Mouse (Mus musculus) intestine, embryonic 16.5 days (tissue): ENCODE data around the gene Tnfsf8. TPM values are rescaled to one million over a fixed set of nuclear protein-coding genes. Genes with fewer than 3 reads are reported as not detected.

Source experiments
- ATAC-seq: fragments of 200-750 bp; cut with Nextera tagmentation; 2 replicates; pipeline ENCODE4 v1.8.0; 2017; ENCODE audit warnings: moderate TSS enrichment, moderate library complexity
- H3K27ac ChIP-seq: fragments of 300-500 bp; sonication (generic); 2 replicates; pipeline ENCODE4 v1.5.1; 2014; ENCODE audit warnings: mild to moderate bottlenecking, low read length
- H3K27me3 ChIP-seq: fragments of 300-500 bp; sonication (generic); replicated peaks from 2 replicates; pipeline ENCODE4 v1.6.1; 2014; ENCODE audit warnings: low read length, control low read depth, mixed read lengths; ENCODE audit not compliant: control insufficient read depth, insufficient read depth
- H3K36me3 ChIP-seq: fragments of 300-500 bp; sonication (generic); 2 replicates; pipeline ENCODE4 v1.6.1; 2014; ENCODE audit warnings: low read length, control low read depth; ENCODE audit not compliant: control insufficient read depth, insufficient read depth
- H3K4me1 ChIP-seq: fragments of 300-500 bp; sonication (generic); 2 replicates; pipeline ENCODE4 v1.6.1; 2014; ENCODE audit warnings: low read length, control low read depth, mixed read lengths; ENCODE audit not compliant: control insufficient read depth, insufficient read depth
- H3K4me2 ChIP-seq: fragments of 300-500 bp; sonication (generic); 2 replicates; pipeline ENCODE4 v1.6.1; 2014; ENCODE audit warnings: low read depth, low read length, control low read depth
- H3K4me3 ChIP-seq: fragments of 300-500 bp; sonication (generic); 2 replicates; pipeline ENCODE4 v1.5.1; 2014; ENCODE audit warnings: mild to moderate bottlenecking, low read length
- H3K9ac ChIP-seq: fragments of 300-500 bp; sonication (generic); 2 replicates; pipeline ENCODE4 v1.6.1; 2014; ENCODE audit warnings: low read depth, low read length
- H3K9me3 ChIP-seq: fragments of 300-500 bp; sonication (generic); 2 replicates; pipeline ENCODE4 v1.6.1; 2016; ENCODE audit warnings: low read length, control low read depth; ENCODE audit not compliant: control insufficient read depth
- WGBS: fragments of 180-500 bp; shearing (Covaris S2); extraction: QIAGEN DNeasy Blood & Tissue Kit; methylation state at CpG from one replicate; pipeline ENCODE4 v1.1.7; 2014; 5-methylcytosine and 5-hydroxymethylcytosine counted together
- polyA plus RNA-seq: library from polyadenylated mRNA; unstranded; fragments of >200 nt; fragmentation: Nextera tagmentation; extraction: Ambion mirVana; gene quantifications from 2 replicates; pipeline ENCODE4 v1.2.1, GENCODE M21; 2015

The Tnfsf8 gene
- polyA plus RNA-seq, 1 experiment from 2014 or later: 0.04 TPM

DNA sequence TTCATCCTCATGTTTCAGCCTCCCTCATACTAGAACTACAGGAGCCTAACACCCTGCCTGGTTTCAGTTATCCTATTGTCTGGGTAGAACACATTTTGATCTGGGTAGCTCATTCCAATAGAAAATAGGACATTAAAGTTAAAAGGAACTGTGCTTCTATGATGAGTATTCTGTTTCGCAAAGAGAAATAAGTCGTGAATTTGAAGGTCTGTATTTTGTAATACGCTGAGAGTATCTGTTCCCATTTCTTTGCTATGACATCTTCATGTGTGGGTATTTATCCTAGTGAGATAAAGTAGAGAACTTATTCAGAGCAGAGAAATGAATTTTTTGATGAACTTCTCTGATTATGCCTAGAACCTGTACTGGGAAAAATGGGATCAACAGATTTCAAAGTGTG is 68.8 kb downstream of the Tnfsf8 start:
- H3K9me3 ChIP-seq: no peaks in the 10 kb centered on the region
- H3K27ac ChIP-seq: no peak overlapping the region
- H3K27me3 ChIP-seq: no peaks in the 10 kb centered on the region
- H3K4me1 ChIP-seq: no peaks in the 10 kb centered on the region
- no peak overlapping the region for H3K4me3 ChIP-seq
- no peak overlapping the region for H3K4me2 ChIP-seq
- H3K36me3 ChIP-seq: no peaks in the 10 kb centered on the region
- WGBS: 92% methylated on average over 3 of the region's 3 CpGs
- no peak for ATAC-seq
- H3K9ac ChIP-seq: no peak overlapping the region

DNA sequence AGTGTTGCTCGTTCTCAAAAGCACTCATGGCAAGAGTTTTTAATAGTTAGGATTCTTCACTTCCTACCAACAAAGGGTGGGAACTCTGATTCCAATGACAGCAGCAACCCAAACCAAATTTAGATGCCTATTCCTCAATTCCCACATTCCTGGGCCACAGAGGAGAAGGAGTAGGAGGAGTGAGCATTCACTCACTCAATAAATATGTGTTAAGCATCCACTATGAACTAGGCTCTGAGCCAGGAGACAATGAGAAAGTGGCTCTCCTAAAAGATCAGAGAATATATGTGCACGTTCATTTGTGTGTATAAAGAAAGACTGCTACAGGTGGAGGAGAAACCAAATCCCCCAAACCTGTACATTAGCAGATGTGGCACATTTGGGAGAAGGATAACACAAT is 75.7 kb downstream of the Tnfsf8 start:
- Histone ChIP-seq H3K4me2 (no peak overlapping the region), H3K27me3 (no peaks in the 10 kb centered on the region), H3K4me3 (no peak overlapping the region), H3K36me3 (no peaks in the 10 kb centered on the region), H3K27ac (no peak overlapping the region), H3K9me3 (no peaks in the 10 kb centered on the region), H3K4me1 (no peaks in the 10 kb centered on the region), H3K9ac (no peak overlapping the region)
- 44% methylated on average over 2 of the region's 2 CpGs for WGBS
- ATAC-seq: no peak

DNA sequence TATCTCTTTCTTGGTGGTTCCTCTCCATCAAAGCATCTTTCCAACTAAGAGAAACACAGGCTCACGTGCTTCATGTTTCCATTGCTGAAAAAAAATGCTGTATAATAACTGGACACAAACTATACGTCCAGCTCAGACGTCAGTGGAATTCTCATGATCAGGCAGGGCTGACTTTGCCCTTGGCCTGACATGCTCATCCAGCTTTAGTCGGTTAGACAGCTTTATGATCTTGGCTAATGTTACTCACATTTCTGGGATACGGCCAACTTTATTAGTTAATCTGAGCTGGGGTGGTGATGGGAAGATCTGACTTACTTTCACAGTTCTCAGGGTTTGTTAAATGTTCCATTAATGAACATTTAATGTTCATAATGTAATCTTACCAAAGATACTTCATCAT is 77.3 kb downstream of the Tnfsf8 start:
- H3K4me2 ChIP-seq: no peak overlapping the region
- H3K4me3 ChIP-seq: no peak overlapping the region
- no peak for ATAC-seq
- no peaks in the 10 kb centered on the region for H3K9me3 ChIP-seq
- H3K4me1 ChIP-seq: no peaks in the 10 kb centered on the region
- H3K27ac ChIP-seq: no peak overlapping the region
- H3K9ac ChIP-seq: no peak overlapping the region
- H3K27me3 ChIP-seq: no peaks in the 10 kb centered on the region
- H3K36me3 ChIP-seq: no peaks in the 10 kb centered on the region
- WGBS: 52% methylated on average over 5 of the region's 5 CpGs

- 68% methylated on average over 7 of the region's 7 CpGs for WGBS
- H3K9ac ChIP-seq: no peak overlapping the region
- H3K27ac ChIP-seq: no peak overlapping the region
- no peak; the same call in 1 of the 2 replicates for ATAC-seq
- H3K27me3 ChIP-seq: no peaks in the 10 kb centered on the region
- H3K4me3 ChIP-seq: no peak overlapping the region
- H3K4me2 ChIP-seq: no peak overlapping the region
- no peaks in the 10 kb centered on the region for H3K36me3 ChIP-seq
- H3K4me1 ChIP-seq: no peaks in the 10 kb centered on the region
- no peaks in the 10 kb centered on the region for H3K9me3 ChIP-seq
Observed at GRCm38 (mm10) chr4:63782970-63783613, 78.1 kb downstream of the Tnfsf8 start.

Other genes starting within 250 kb of the Tnfsf8 start
- gene Tex48, start 238.9 kb downstream of the Tnfsf8 start, polyA plus RNA-seq: not detected in 2 replicates
- not detected in 2 replicates for gene Gm11214, start 198.0 kb downstream of the Tnfsf8 start, polyA plus RNA-seq
- gene Tnfsf15, start 116.2 kb downstream of the Tnfsf8 start, polyA plus RNA-seq: 0.16 and 0.18 TPM in 2 replicates
- gene Tnc, start 185.7 kb upstream of the Tnfsf8 start, polyA plus RNA-seq: 6.9 and 10.1 TPM in 2 replicates